Mouse (Mus musculus): ENCODE results near the gene Ceacam13.
"Not testable (repeated sequence)": the region's sequence is repeated elsewhere in the genome, so short reads cannot be mapped to it uniquely, and the experiment has no call there.

Gene Ceacam13

DNA sequence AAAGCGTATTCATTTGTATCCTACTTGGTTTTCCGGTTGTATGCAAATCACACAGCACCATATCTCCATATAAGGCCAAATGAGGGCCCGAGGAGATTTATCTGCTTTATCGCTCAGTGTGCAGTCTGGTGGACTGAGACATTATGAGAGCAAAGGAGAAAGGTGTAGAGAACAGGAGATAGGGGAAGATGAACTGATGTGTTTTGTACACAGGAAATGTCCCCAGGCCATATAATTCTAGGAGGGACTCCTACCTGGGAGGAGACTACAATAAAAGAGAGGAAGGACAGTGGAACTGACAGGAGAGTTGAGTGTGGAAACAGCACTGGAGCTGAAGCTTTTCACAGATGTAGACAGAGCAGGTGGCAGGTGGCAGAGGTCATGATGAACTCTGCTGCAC lies at the start of gene Ceacam13:
Gene Ceacam13 (plus strand): TSS at position 301 of the 400 bp plus-strand sequence.
- no peak for DNase-seq (ENCODE audit: low read depth, low spot score)

DNA sequence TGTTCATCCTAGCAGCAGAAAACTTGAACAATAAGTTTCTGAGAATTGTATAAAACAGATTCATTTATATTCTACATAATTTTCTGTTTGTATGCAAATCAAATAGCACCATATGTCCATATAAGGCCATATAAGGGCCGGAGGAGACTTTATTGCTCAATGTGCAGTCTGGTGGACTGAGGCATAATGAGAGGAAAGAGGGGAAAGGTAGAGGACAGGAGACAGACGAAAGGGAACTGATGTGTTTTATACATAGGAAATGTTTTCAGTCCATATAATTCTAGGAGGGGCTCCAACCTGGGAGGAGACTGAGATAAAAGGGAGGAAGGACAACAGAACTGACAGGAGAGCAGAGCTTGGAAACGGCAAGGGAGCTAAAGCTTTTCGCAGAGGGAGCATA lies 37.9 kb upstream of the Ceacam13 start, which contains the start of gene Ceacam11:
Gene Ceacam11 (plus strand): TSS at position 301 of the 400 bp plus-strand sequence.
- no peak for DNase-seq (ENCODE audit: low read depth, low spot score)

- DNase-seq (ENCODE audit: low read depth, low spot score) = not testable (repeated sequence)
These were observed 8.6 kb upstream of the Ceacam13 start for GRCm38 (mm10) chr7:18001131-18001530.

- no peak for DNase-seq (ENCODE audit: low read depth, low spot score)
These were observed 55.9 kb downstream of the Ceacam13 start, which contains the start of gene Ceacam12 for GRCm38 (mm10) chr7:18065629-18066028. TSS of gene Ceacam12 (plus strand) at chr7:18065929.

All from forelimb bud, embryonic 11.5 days (tissue).